Mouse (Mus musculus) forebrain, embryonic 10.5 days (tissue): ENCODE data around the gene Tmem8b. TPM values are rescaled to one million over a fixed set of nuclear protein-coding genes. Genes with fewer than 3 reads are reported as not detected.

ENCODE experiments used
- DNase-seq: peaks from one replicate; pipeline ENCODE4 v3.0.0-alpha.2; 2017; ENCODE audit warnings: low spot score; ENCODE audit errors: extremely low spot score
- H3K27ac ChIP-seq: fragments of 300-500 bp; sonication (generic); 2 replicates; pipeline ENCODE4 v1.5.1; 2016; ENCODE audit warnings: mild to moderate bottlenecking
- H3K27me3 ChIP-seq: fragments of 300-500 bp; sonication (generic); 2 replicates; pipeline ENCODE4 v1.6.1; 2016; ENCODE audit warnings: mild to moderate bottlenecking; ENCODE audit not compliant: poor library complexity, severe bottlenecking
- H3K36me3 ChIP-seq: fragments of 300-500 bp; sonication (generic); replicated peaks from 2 replicates; pipeline ENCODE4 v1.6.1; 2016; ENCODE audit warnings: mild to moderate bottlenecking, moderate library complexity
- H3K4me1 ChIP-seq: fragments of 300-500 bp; sonication (generic); 2 replicates; pipeline ENCODE4 v1.6.1; 2016
- H3K4me3 ChIP-seq: fragments of 300-500 bp; sonication (generic); 2 replicates; pipeline ENCODE4 v1.5.1; 2016; ENCODE audit warnings: mild to moderate bottlenecking, moderate library complexity
- H3K9me3 ChIP-seq: fragments of 300-500 bp; sonication (generic); 2 replicates; pipeline ENCODE4 v1.6.1; 2016; ENCODE audit warnings: mild to moderate bottlenecking, moderate library complexity
- WGBS: fragments of 180-500 bp; shearing (Covaris S2); methylation state at CpG from one replicate; pipeline ENCODE4 v1.1.7; 2016; 5-methylcytosine and 5-hydroxymethylcytosine counted together
- polyA plus RNA-seq: library from polyadenylated mRNA; unstranded; fragments of >200 nt; fragmentation: Nextera tagmentation; extraction: Ambion mirVana; gene quantifications from 2 replicates; pipeline ENCODE4 v1.2.1, GENCODE M21; 2016

Gene Tmem8b
- polyA plus RNA-seq, 1 experiment from 2014 or later, result 4.2 TPM

DNA sequence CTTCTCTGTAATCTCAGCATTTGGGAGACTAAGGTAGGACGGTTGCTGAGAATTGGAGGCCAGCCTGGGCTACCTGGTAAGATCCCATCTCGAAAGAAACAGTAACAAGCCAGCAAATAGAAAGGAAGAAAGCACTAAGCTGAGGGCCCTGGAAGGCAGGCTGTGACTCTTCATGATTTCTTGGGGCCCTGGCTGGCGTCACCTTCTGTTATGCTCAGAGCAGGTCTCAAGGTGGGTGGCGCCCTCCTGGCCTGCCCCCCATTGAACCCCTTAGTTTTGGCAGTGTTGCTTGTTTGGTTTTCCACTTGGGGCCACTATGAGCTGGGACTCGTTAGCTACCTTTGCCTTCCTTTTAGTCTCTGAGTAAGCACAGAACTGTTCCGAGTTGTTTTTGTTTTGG lies 32.0 kb upstream of the Tmem8b start:
- 75% methylated on average over 6 of the region's 6 CpGs for WGBS
- DNase-seq, result peak; percentile 7
- no peaks in the 10 kb centered on the region for H3K9me3 ChIP-seq

GRCm38 (mm10) chr4:43640076-43640475 lies 28.7 kb upstream of the Tmem8b start:
- H3K4me3 ChIP-seq, result no peak overlapping the region
- peak; percentile 11 for DNase-seq
- 80% methylated on average over 9 of the region's 9 CpGs for WGBS
- H3K4me1 ChIP-seq, result 0 out of 2 replicates have a peak, but pooled peaks cover 4% of the 10 kb centered on the region
- H3K27ac ChIP-seq, result no peak overlapping the region
- no peaks in the 10 kb centered on the region for H3K36me3 ChIP-seq
- no peaks in the 10 kb centered on the region for H3K27me3 ChIP-seq
- no peaks in the 10 kb centered on the region for H3K9me3 ChIP-seq

More for the DNA sequence above, 32.0 kb upstream of the Tmem8b start:
- no peak overlapping the region for H3K4me3 ChIP-seq
- H3K27me3 ChIP-seq, result peaks cover 21% of the 10 kb centered on the region
- H3K27ac ChIP-seq, result no peak overlapping the region
- peaks cover 22% of the 10 kb centered on the region for H3K4me1 ChIP-seq
- no peaks in the 10 kb centered on the region for H3K36me3 ChIP-seq

DNA sequence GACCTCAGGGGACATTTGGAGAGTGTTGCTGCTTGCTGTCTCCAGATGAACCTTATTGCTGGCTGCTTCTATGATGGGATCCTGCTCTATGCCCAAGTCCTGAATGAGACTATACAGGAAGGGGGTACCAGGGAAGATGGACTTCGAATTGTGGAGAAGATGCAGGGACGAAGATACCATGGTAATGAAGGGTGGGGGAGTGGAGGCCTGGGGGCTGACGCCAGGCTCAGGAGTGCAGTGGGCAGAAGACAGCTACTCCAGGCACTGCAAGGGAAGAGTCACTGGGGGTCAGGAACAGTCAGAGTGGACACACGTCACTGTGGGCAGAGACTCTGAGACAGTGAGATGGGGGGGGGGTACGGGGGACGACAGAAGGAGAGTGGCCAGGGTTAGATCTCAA lies 28.3 kb upstream of the Tmem8b start:
- no peak overlapping the region for H3K4me3 ChIP-seq
- no peak overlapping the region for H3K27ac ChIP-seq
- 0 out of 2 replicates have a peak, but pooled peaks cover 4% of the 10 kb centered on the region for H3K4me1 ChIP-seq
- 80% methylated on average over 6 of the region's 6 CpGs for WGBS
- no peaks in the 10 kb centered on the region for H3K9me3 ChIP-seq
- no peaks in the 10 kb centered on the region for H3K27me3 ChIP-seq
- DNase-seq, result no peak
- no peaks in the 10 kb centered on the region for H3K36me3 ChIP-seq

- Histone ChIP-seq H3K9me3 (peaks cover 9% of the 10 kb centered on the region), H3K36me3 (peaks cover 15% of the 10 kb centered on the region), H3K27ac (no peak overlapping the region), H3K4me3 (no peak overlapping the region), H3K27me3 (no peaks in the 10 kb centered on the region), H3K4me1 (peaks cover 14% of the 10 kb centered on the region)
- 89% methylated on average over 3 of the region's 3 CpGs for WGBS
- no peak for DNase-seq
Measured at GRCm38 (mm10) chr4:43649783-43650182, 19.0 kb upstream of the Tmem8b start.

- peak overlapping the region; percentile 47 for H3K4me3 ChIP-seq
Measured at GRCm38 (mm10) chr4:43652726-43653125, 16.0 kb upstream of the Tmem8b start.

DNA sequence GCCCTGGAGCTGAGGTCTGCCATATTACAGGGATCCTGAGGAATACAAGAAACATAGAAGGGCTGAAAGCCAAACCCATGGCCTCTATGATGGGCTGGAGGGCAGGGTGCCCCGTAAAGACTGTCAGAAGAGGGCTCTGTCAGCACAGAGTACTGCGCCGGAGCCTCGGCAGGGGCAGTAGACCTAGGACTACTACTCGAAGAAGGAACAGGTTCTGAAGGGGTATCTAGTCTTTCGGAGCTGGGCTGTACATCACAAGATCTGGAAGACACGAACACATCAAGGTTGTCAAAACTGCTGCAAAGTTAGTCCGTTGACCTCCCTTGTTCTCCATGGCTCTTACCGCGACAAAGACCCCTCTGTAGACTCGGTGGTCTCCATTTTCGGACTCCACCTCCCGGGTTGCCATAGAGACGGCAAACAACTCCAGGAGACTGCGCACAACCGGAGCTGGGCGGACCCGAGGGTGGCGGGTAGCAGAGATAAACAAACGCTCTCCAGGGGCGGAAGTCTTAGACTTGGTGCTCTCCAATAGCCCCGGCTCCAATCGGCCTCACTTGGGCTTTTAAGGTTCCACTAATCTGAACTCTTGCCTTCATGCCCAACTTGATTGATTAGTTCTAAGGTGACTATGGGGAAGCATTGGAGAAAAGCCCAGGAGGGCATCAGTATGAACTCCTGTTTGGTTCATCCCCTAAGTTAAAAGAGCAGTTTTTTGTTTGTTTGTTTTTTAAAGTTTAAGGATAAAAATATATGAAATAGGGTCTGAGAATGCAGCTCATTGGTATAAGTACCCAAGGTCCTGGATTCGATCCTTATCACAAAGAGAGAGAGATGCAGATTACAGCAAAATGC lies 15.4 kb upstream of the Tmem8b start, which contains the start of gene Spag8:
Spag8 (minus strand) TSS at position 434 of the 855 bp plus-strand sequence.
- peaks cover 33% of the 10 kb centered on the region for H3K4me1 ChIP-seq
- peak within 1 kb of the TSS; percentile 60 for H3K27ac ChIP-seq
- peak within 1 kb of the TSS; percentile 47 for H3K4me3 ChIP-seq
- peak; percentile 59 for DNase-seq
- peaks cover 9% of the 10 kb centered on the region for H3K9me3 ChIP-seq
- WGBS, result 14% methylated on average over 24 of the region's 24 CpGs
- no peaks in the 10 kb centered on the region; the same call in 1 of the 2 replicates for H3K27me3 ChIP-seq
- H3K36me3 ChIP-seq, result peaks cover 15% of the 10 kb centered on the region

More at GRCm38 (mm10) chr4:43652726-43653125, 16.0 kb upstream of the Tmem8b start:
- Histone ChIP-seq H3K36me3 (peaks cover 15% of the 10 kb centered on the region), H3K27me3 (no peaks in the 10 kb centered on the region), H3K4me1 (peaks cover 33% of the 10 kb centered on the region), H3K27ac (peak overlapping the region; percentile 60), H3K9me3 (peaks cover 9% of the 10 kb centered on the region)
- WGBS, result 91% methylated on average over 4 of the region's 4 CpGs
- DNase-seq, result no peak

DNA sequence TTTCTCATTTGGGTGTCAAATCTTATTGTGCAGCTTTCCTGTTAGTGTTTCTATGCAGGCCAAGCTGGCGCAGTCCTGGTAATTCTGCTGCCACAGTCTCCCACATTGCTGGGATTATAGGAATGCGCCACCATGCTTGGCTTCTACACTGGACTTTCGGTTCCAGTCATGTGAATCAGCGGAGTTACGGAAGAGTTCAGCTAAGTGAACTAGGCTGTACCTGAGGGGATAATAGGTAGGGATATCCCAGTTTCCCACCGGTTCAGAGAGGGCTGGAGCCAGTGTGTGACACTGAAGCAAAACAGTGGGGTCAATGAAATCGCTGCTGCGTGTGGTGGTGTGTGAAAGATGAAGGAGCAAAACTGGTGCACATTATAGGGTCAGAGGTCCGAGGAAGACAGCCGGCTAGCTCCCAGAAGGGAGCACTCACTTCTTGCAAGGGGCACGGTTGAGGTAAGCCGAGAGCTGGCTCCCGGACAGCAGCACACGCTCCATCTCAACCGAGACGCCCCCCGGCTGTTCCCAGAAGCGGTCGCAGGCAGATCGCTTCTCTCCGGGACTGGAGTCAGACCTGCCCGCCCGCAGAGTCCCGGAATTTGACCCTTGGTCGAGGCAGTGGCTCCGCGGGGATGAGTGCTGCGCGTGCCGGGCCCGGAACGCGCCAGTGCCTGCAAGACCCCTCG lies 13.0 kb upstream of the Tmem8b start:
- H3K4me3 ChIP-seq, result peak overlapping the region; percentile 68
- 6% methylated on average over 34 of the region's 34 CpGs for WGBS
- peaks cover 2% of the 10 kb centered on the region for H3K36me3 ChIP-seq
- peaks cover 16% of the 10 kb centered on the region for H3K27me3 ChIP-seq
- H3K9me3 ChIP-seq, result no peaks in the 10 kb centered on the region
- H3K27ac ChIP-seq, result peak overlapping the region; percentile 90
- no peak for DNase-seq
- peaks cover 33% of the 10 kb centered on the region for H3K4me1 ChIP-seq

DNA sequence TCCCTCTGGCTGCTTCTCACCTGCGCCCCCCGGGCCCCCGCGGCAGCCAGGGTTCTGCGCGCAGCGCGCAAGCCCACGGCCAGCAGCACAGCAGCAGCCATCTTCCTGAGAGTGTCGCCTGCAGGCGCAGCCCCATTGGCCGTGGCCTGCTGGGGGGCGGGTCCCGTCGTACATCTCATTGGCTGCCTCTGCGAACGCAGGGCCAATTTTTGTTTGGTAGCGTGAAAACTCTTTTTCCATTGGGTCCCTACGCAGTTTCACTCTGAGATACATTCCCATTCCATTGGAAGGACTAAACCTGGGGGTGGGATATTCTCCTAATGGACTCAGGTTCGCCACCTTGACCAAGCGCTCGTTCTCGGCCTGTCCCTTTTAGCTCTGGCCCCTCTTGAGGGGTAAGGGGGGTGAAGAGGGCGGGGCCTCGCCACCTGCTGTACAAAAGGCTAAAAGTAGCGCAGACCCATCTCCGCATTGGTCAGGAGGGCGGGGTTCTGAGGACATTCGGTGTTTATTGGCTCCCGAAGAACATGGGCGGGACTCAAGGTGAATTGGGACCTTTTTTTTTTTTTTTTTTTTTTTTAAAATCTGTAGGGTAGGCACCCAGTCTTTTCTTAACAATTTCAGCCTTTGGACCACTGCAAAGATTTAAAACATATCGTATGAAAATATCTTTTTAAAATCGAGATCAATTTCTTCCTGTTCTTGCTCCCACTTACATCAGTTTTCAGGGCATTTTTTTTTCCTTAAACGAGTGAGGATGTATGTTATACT lies 12.2 kb upstream of the Tmem8b start, which contains the start of gene Hint2:
Hint2 (minus strand) TSS at position 128 of the 771 bp plus-strand sequence.
- peak; percentile 93 for DNase-seq
- Histone ChIP-seq H3K27ac (peak within 1 kb of the TSS; percentile 90), H3K9me3 (no peaks in the 10 kb centered on the region), H3K27me3 (peaks cover 23% of the 10 kb centered on the region), H3K36me3 (no peaks in the 10 kb centered on the region; the same call in 1 of the 2 replicates), H3K4me1 (peaks cover 33% of the 10 kb centered on the region), H3K4me3 (peak within 1 kb of the TSS; percentile 68)
- 2% methylated on average over 34 of the region's 34 CpGs for whole genome bisulfite sequencing

- Histone ChIP-seq H3K4me1 (peaks cover 33% of the 10 kb centered on the region), H3K36me3 (no peaks in the 10 kb centered on the region), H3K4me3 (peak overlapping the region; percentile 68), H3K9me3 (no peaks in the 10 kb centered on the region), H3K27me3 (peaks cover 29% of the 10 kb centered on the region), H3K27ac (peak overlapping the region; percentile 30; the same call in 1 of the 2 replicates)
- DNase-seq, result no peak
- 64% methylated on average over 4 of the region's 4 CpGs for WGBS
Measured at GRCm38 (mm10) chr4:43657146-43657545, 11.6 kb upstream of the Tmem8b start.

- WGBS, result 31% methylated on average over 4 of the region's 4 CpGs
- Histone ChIP-seq H3K27ac (no peak overlapping the region), H3K27me3 (peaks cover 87% of the 10 kb centered on the region), H3K9me3 (no peaks in the 10 kb centered on the region), H3K4me3 (no peak overlapping the region), H3K4me1 (peaks cover 25% of the 10 kb centered on the region), H3K36me3 (no peaks in the 10 kb centered on the region)
- no peak for DNase-seq
Measured at GRCm38 (mm10) chr4:43666412-43666811, 2.4 kb upstream of the Tmem8b start.

GRCm38 (mm10) chr4:43669428-43669794 lies 640 bp downstream of the Tmem8b start:
- peak overlapping the region; percentile 93 for H3K27ac ChIP-seq
- peaks cover 32% of the 10 kb centered on the region for H3K4me1 ChIP-seq
- 2% methylated on average over 21 of the region's 25 CpGs for WGBS
- no peaks in the 10 kb centered on the region for H3K9me3 ChIP-seq
- peaks cover 61% of the 10 kb centered on the region for H3K27me3 ChIP-seq
- H3K4me3 ChIP-seq, result peak overlapping the region; percentile 82
- H3K36me3 ChIP-seq, result peaks cover 3% of the 10 kb centered on the region
- peak; percentile 82 for DNase-seq

- Histone ChIP-seq H3K4me3 (no peak overlapping the region), H3K36me3 (peaks cover 6% of the 10 kb centered on the region), H3K27ac (0 out of 2 replicates have a peak overlapping the region, but pooled peaks have one; percentile 22), H3K27me3 (peaks cover 35% of the 10 kb centered on the region), H3K4me1 (peaks cover 32% of the 10 kb centered on the region), H3K9me3 (no peaks in the 10 kb centered on the region)
- WGBS, result 0% methylated on average over 2 of the region's 2 CpGs
- peak; percentile 87 for DNase-seq
Measured at GRCm38 (mm10) chr4:43672070-43672469, 3.3 kb downstream of the Tmem8b start.
